Mouse (Mus musculus) liver, adult 2 months (tissue): ENCODE measurements at regions not wholly inside any gene's neighbourhood (a gene's known extent, or its start where the extent isn't known, plus 50 kb on each side); places are given as distances from the start of the nearest gene placed in this dataset.

Experiments used
- DNase-seq: peaks from one replicate; pipeline ENCODE4 v3.0.0-alpha.2; 2011; ENCODE audit warnings: low read depth, low spot score; ENCODE audit errors: extremely low read depth
- H3K27ac ChIP-seq: fragments of 200-500 bp; replicated peaks from 2 replicates; pipeline ENCODE4 v1.5.1; 2012; ENCODE audit warnings: low read depth, mild to moderate bottlenecking, control low read depth, inconsistent platforms, low read length; ENCODE audit not compliant: insufficient read depth
- H3K27me3 ChIP-seq: fragments of 200-500 bp; 2 replicates; pipeline ENCODE4 v1.6.1; 2012; ENCODE audit warnings: mild to moderate bottlenecking, moderate library complexity, low read length, inconsistent platforms; ENCODE audit not compliant: control insufficient read depth, insufficient read depth
- H3K36me3 ChIP-seq: fragments of 200-500 bp; 2 replicates; pipeline ENCODE4 v1.6.1; 2012; ENCODE audit warnings: low read length, inconsistent platforms; ENCODE audit not compliant: control insufficient read depth, insufficient read depth
- H3K4me1 ChIP-seq: fragments of 200-500 bp; 2 replicates; pipeline ENCODE4 v1.6.1; 2011; ENCODE audit warnings: low read length; ENCODE audit not compliant: control insufficient read depth, insufficient read depth
- H3K4me3 ChIP-seq: fragments of 200-500 bp; 2 replicates; pipeline ENCODE4 v1.5.1; 2011; ENCODE audit warnings: low read depth, mild to moderate bottlenecking, control low read depth, low read length, moderate library complexity; ENCODE audit not compliant: insufficient read depth
- H3K79me2 ChIP-seq: fragments of 200-500 bp; 2 replicates; pipeline ENCODE4 v1.6.1; 2012; ENCODE audit warnings: inconsistent platforms, mild to moderate bottlenecking, low read length, moderate library complexity; ENCODE audit not compliant: control insufficient read depth, insufficient read depth
- H3K9ac ChIP-seq: fragments of 200-500 bp; 2 replicates; pipeline ENCODE4 v1.6.1; 2012; ENCODE audit warnings: low read depth, mild to moderate bottlenecking, control low read depth, inconsistent platforms, low read length
- CTCF ChIP-seq: fragments of 200-500 bp; IDR thresholded peaks from 2 replicates; pipeline ENCODE4 v1.5.1; 2011; ENCODE audit warnings: low read depth, low read length, control low read depth
- POLR2A ChIP-seq: fragments of 200-500 bp; IDR thresholded peaks from 2 replicates; pipeline ENCODE4 v1.6.1; 2011; ENCODE audit warnings: low read length, control low read depth; ENCODE audit not compliant: insufficient read depth; ENCODE audit errors: extremely low read depth
- WGBS: fragments of 180-500 bp; shearing (Covaris S2); methylation state at CpG from one replicate; pipeline ENCODE4 v1.1.7; 2018; 5-methylcytosine and 5-hydroxymethylcytosine counted together

DNA sequence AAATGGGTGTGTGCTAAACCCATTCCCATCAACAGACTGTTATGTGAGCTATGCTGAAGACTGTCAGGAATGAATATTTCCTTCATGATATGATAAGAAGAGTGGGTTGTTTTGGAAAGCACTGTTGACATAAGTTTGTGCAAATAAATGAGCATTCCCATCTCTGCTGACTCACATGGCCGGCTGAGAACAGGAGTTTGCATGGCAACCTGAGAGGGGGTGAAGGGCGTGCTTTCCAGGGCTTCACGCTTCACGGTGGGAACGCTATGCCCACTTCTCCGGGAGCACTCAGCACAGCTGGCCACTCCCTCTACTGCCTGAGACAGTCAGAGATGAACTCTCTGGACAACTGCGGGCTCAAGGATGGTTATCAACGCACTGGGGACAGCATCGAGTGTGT is 348.9 kb upstream of the Slc24a5 start:
- H3K79me2 ChIP-seq: no peaks in the 10 kb centered on the region
- H3K9ac ChIP-seq: no peak overlapping the region
- no peak overlapping the region for H3K4me3 ChIP-seq
- H3K4me1 ChIP-seq: no peaks in the 10 kb centered on the region
- WGBS: 41% methylated on average over 9 of the region's 9 CpGs
- TF ChIP-seq CTCF (no peak), POLR2A (no peak)
- no peak overlapping the region for H3K27ac ChIP-seq
- H3K27me3 ChIP-seq: no peaks in the 10 kb centered on the region; the same call in 1 of the 2 replicates
- no peaks in the 10 kb centered on the region for H3K36me3 ChIP-seq
- peak; percentile 25 for DNase-seq

DNA sequence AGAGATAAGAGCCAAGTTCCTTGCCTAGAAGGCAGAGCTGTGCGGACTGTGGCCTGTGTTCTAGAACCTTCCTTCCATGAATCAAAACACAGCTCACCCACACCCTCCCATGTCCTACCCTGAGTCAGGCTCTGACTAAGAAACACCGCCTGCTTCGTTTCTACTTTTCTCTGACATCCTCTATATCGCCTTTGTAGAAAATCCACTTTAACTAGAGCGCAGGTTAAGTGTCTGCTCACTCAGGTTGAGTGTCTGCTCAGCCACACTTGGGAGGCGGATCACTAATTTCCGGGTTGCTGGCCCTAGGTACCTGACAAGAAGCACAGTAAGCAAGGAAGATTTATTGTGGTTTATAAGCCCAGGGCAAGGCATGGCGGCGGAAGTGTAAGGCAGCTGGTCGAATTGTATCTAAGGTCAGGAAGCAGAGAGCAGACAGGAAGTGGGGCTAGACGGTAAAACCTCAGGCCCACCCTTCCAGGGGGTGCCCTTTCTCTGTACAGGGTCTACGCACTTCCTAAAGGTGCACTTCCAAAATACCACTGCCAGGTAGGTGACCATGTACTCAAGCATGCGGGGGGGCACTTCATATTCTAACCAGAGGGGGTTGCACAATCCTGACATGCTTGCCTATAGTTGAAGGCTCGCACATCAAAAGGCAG is 348.0 kb upstream of the Slc24a5 start:
- H3K79me2 ChIP-seq: no peaks in the 10 kb centered on the region
- TF ChIP-seq POLR2A (no peak), CTCF (no peak)
- H3K36me3 ChIP-seq: no peaks in the 10 kb centered on the region
- H3K4me1 ChIP-seq: no peaks in the 10 kb centered on the region
- no peak for DNase-seq
- WGBS: 76% methylated on average over 14 of the region's 14 CpGs
- H3K27me3 ChIP-seq: no peaks in the 10 kb centered on the region; the same call in 1 of the 2 replicates
- H3K9ac ChIP-seq: no peak overlapping the region
- no peak overlapping the region for H3K27ac ChIP-seq
- no peak overlapping the region for H3K4me3 ChIP-seq

DNA sequence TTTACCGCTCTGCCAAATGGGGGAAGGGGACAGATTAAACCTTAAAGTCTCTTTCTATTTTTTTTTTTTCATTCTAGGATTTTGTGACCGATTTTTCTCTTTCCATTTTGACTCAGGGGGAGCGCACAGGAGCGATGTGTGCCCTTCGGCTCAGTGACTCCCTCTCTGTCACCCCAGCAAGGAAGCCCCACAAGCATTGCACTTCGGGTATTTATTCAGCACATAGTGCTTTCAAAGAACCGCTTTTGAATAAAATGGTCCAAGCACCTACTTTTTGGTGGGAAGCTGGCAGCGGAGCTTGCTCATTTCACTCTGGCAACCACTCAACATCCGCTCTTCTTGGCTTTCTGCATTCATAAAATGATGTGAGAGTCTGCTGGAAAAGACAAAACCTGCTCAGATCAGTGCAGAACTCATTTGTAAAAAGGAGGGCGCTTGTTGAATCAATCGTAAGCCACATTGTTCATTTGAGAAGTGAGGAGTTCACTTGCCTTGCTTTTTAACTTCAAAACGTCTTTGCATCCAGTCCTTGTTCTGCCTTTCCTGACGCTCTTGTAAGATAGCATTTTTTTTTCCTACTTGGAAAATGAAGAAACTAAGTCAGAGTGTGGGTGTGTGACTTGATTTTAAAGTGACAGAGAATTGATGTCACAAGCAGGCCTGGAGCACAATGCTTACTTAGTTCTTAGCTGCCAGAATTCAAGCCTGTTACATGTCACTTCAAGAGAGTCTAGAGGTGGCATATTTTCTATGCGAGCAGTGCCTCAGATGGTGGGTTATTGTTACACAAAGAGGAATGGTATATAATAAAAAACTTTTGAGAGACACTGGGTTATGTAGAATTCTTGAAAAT is 347.1 kb upstream of the Slc24a5 start:
- H3K36me3 ChIP-seq: no peaks in the 10 kb centered on the region
- H3K79me2 ChIP-seq: no peaks in the 10 kb centered on the region
- no peaks in the 10 kb centered on the region; the same call in 1 of the 2 replicates for H3K27me3 ChIP-seq
- H3K27ac ChIP-seq: no peak overlapping the region
- TF ChIP-seq CTCF (no peak), POLR2A (no peak)
- no peak overlapping the region for H3K4me3 ChIP-seq
- H3K4me1 ChIP-seq: no peaks in the 10 kb centered on the region
- no peak overlapping the region for H3K9ac ChIP-seq
- WGBS: 84% methylated on average over 14 of the region's 14 CpGs
- no peak for DNase-seq

DNA sequence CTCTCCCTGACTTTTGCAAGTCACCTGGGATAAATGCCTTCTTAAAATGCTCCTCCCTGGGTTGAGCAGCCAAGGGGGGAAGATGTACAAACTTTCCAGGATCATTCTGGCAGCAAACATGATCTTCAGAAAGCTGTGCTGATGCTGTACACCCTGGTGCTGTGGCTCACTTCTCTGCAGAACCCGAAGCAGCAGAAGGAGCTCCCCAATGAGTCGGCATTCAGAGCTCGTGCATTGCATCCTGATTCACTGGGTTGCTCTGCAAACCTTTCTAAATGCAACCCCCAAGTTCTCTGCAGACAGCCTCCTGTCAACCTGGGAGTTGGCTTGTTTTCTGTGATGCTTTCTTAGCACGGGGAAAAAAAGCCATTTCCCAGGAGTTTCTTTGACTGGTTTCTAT is 343.8 kb upstream of the Slc24a5 start:
- DNase-seq: no peak
- TF ChIP-seq POLR2A: no peak
- TF ChIP-seq CTCF: no peak
- WGBS: 70% methylated on average over 4 of the region's 4 CpGs
- H3K4me3 ChIP-seq: no peak overlapping the region
- no peak overlapping the region for H3K9ac ChIP-seq
- H3K27me3 ChIP-seq: no peaks in the 10 kb centered on the region
- H3K36me3 ChIP-seq: no peaks in the 10 kb centered on the region
- no peaks in the 10 kb centered on the region for H3K79me2 ChIP-seq
- no peaks in the 10 kb centered on the region for H3K4me1 ChIP-seq
- H3K27ac ChIP-seq: no peak overlapping the region

DNA sequence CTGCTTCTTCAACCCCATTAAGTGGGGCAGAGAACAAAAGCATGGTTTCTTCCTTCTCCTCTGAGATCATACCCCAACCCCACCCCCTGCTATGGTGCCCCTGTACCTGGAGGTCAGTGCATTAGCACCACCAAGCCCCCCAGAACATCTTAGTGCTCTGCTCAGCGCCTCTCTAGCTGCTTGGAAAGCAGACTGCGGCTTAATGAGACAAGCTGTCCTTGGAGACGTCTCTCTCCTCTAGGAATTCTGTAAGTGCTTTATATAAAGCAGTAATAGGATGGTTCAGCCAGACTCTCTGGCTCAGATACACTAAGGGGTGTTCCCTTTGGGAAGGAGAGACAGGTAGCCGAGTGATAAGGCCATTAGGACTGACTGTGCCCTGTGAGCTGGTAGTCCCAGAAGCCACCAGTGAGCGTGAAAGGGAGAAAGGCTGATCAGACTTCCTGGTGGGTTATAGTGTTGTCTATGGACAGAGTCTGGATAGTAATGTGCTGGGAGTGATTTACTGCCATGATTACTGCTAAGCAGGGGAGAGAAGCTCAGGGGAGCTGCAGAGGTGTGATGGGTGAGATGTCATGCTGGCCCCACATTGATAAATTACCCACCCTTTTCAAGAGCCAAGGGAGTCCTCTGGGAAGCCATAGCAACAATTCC is 343.0 kb upstream of the Slc24a5 start:
- no peak overlapping the region for H3K9ac ChIP-seq
- TF ChIP-seq CTCF (no peak), POLR2A (no peak)
- no peak for DNase-seq

More for the DNA sequence above, 343.0 kb upstream of the Slc24a5 start:
- Histone ChIP-seq H3K79me2 (no peaks in the 10 kb centered on the region), H3K4me3 (no peak overlapping the region), H3K27ac (no peak overlapping the region), H3K36me3 (no peaks in the 10 kb centered on the region), H3K27me3 (no peaks in the 10 kb centered on the region), H3K4me1 (no peaks in the 10 kb centered on the region)
- 78% methylated on average over 5 of the region's 5 CpGs for WGBS
